Mouse (Mus musculus): ENCODE measurements around the gene Rgs6. TPM values are rescaled to one million over a fixed set of nuclear protein-coding genes. Genes with fewer than 3 reads are reported as not detected.

Gene Rgs6
- polyA plus RNA-seq, 1 experiment from 2014 or later = 1.0 TPM

DNA sequence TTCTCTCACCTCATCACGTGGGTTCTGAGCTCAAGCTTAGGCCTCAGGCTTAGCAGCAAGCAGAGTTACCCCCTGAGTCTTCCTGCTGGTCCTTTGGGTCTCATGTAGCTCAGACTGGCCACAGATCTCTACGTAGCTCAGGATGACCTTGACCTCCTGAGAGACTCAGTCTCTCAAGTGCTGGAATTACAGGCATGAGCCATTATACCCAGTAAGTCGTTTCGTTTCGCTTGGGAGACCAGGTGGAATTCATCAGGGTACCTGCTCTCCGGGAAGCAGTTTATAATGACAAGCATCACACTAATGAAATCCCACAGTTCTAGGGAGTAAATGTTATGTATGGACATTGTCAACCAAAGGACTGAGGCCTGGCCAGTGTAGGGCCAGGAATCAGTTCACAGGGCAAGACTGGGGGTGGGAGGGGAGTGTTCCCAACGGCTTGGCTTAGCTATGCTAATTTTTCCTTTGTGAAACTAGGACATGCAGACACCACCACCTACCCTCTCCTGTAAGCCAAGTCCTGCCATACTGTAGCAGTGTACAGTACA, 670 bp upstream of the Rgs6 start:
- 72% methylated on average over 7 of the region's 7 CpGs for WGBS
- Histone ChIP-seq H3K27ac (ENCODE audit: low read depth, low read length) (no peak overlapping the region), H3K4me1 (replicated peaks; ENCODE audit: control insufficient read depth, insufficient read depth, low read length) (no peaks in the 10 kb centered on the region), H3K4me2 (no peak overlapping the region), H3K4me3 (ENCODE audit: low read depth, low read length) (no peak overlapping the region), H3K27me3 (replicated peaks; ENCODE audit: control insufficient read depth, insufficient read depth, low read length) (no peaks in the 10 kb centered on the region), H3K9ac (ENCODE audit: low read depth, low read length) (no peak overlapping the region), H3K36me3 (ENCODE audit: control insufficient read depth, insufficient read depth, low read length) (no peaks in the 10 kb centered on the region), H3K9me3 (ENCODE audit: control insufficient read depth, low read length) (no peaks in the 10 kb centered on the region)
- no peak for ATAC-seq (replicated peaks; ENCODE audit: low FRiP score)
- no peak for DNase-seq (ENCODE audit: low spot score)

DNA sequence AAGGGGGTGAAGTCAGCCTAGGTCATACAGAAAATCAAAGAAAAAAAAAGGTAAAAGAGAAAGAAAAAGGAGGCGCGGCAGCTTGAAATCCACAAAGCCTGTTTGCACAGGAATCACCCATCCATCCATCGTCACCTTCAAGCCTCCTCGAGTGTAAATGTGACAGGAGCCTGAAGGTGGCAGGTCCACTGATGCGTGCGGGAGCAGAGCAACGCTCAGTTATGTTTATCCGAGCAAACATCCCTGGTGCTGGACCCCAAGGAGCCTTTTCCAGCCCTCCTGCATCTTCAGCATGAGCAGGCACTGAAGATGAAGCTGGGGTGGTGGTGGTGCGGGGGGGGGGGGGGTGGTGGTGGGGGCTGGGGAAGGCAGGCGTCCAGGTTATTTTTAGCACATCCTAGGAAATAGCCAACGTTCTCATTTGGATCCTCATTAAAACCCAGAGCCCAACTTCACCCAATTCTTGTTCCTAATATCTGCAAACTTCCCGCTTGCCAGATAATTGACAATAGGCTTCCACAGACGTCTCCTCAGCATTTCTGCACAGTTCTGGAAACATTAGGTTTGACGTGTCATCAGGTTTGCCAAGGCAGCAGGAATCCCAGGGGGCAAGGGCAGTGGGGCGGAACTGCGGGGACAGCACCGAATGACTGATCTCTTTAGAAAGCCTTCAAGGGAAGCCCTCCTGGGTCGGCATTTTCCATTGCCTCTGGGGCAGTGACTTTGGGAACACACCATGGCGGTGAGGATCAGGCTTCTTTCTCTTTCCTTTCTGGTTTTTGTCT, 946 bp downstream of the Rgs6 start:
- no peak overlapping the region for H3K4me2 ChIP-seq
- H3K27me3 ChIP-seq (replicated peaks; ENCODE audit: control insufficient read depth, insufficient read depth, low read length) = no peaks in the 10 kb centered on the region
- no peak overlapping the region for H3K4me3 ChIP-seq (ENCODE audit: low read depth, low read length)
- no peaks in the 10 kb centered on the region for H3K9me3 ChIP-seq (ENCODE audit: control insufficient read depth, low read length)
- no peak overlapping the region for H3K27ac ChIP-seq (ENCODE audit: low read depth, low read length)
- no peak for ATAC-seq (replicated peaks; ENCODE audit: low FRiP score)
- DNase-seq (ENCODE audit: low spot score) = no peak
- H3K4me1 ChIP-seq (replicated peaks; ENCODE audit: control insufficient read depth, insufficient read depth, low read length) = no peaks in the 10 kb centered on the region
- 39% methylated on average over 18 of the region's 19 CpGs for WGBS
- no peaks in the 10 kb centered on the region for H3K36me3 ChIP-seq (ENCODE audit: control insufficient read depth, insufficient read depth, low read length)
- H3K9ac ChIP-seq (ENCODE audit: low read depth, low read length) = no peak overlapping the region

DNA sequence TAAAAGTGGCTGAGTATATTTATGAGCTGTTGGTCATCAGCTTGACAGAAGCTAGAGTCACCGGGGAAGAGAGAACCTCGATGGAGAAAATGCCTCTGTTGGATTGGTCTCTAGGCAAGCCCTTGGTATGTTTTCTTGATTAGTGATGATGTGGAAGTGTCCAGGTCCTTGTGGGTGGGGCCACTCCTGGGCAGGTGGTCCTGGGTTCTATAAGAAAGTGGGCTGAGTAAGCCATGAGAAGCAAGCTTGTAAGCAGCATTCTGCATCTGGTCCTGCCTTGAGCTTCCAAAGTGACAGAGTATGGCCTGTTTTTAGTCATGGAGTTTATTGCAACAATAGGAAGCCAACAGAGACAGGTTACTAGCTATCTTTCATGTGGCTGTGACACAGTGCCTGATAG, 10.9 kb downstream of the Rgs6 start:
- Histone ChIP-seq H3K36me3 (ENCODE audit: control insufficient read depth, insufficient read depth, low read length) (no peaks in the 10 kb centered on the region), H3K9me3 (ENCODE audit: control insufficient read depth, low read length) (no peaks in the 10 kb centered on the region), H3K9ac (ENCODE audit: low read depth, low read length) (no peak overlapping the region), H3K4me1 (replicated peaks; ENCODE audit: control insufficient read depth, insufficient read depth, low read length) (no peaks in the 10 kb centered on the region), H3K4me3 (ENCODE audit: low read depth, low read length) (no peak overlapping the region), H3K27ac (ENCODE audit: low read depth, low read length) (no peak overlapping the region), H3K4me2 (no peak overlapping the region), H3K27me3 (replicated peaks; ENCODE audit: control insufficient read depth, insufficient read depth, low read length) (no peaks in the 10 kb centered on the region)
- no peak for DNase-seq (ENCODE audit: low spot score)
- whole genome bisulfite sequencing = 88% methylated on average over 2 of the region's 2 CpGs
- no peak for ATAC-seq (replicated peaks; ENCODE audit: low FRiP score)

DNA sequence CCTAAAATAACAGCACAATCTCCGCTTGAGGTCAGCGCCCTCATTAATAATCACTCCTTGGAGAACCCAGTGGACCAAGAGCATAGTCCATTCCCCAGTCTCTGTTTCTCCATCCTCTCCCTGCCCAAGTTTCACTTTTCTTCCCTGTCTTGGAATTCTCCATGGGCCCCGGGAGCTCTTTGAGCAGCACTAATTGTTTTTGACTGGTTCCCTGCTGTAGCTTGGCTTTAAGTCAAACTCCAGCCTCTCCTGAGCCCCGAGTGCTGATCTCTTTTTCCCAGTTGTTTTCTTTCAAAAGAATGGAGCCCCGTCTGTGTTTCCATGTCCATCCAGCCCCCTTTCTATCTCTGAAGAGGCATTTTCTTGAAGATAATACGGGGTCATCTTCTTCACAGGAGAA, 12.3 kb downstream of the Rgs6 start:
- DNase-seq (ENCODE audit: low spot score) (no peak), ATAC-seq (replicated peaks; ENCODE audit: low FRiP score) (no peak)
- H3K9me3 ChIP-seq (ENCODE audit: control insufficient read depth, low read length) = no peaks in the 10 kb centered on the region
- H3K4me2 ChIP-seq = no peak overlapping the region
- H3K27me3 ChIP-seq (replicated peaks; ENCODE audit: control insufficient read depth, insufficient read depth, low read length) = no peaks in the 10 kb centered on the region
- H3K9ac ChIP-seq (ENCODE audit: low read depth, low read length) = no peak overlapping the region
- 76% methylated on average over 6 of the region's 6 CpGs for WGBS
- no peak overlapping the region for H3K27ac ChIP-seq (ENCODE audit: low read depth, low read length)
- no peak overlapping the region for H3K4me3 ChIP-seq (ENCODE audit: low read depth, low read length)
- no peaks in the 10 kb centered on the region for H3K36me3 ChIP-seq (ENCODE audit: control insufficient read depth, insufficient read depth, low read length)
- no peaks in the 10 kb centered on the region for H3K4me1 ChIP-seq (replicated peaks; ENCODE audit: control insufficient read depth, insufficient read depth, low read length)

DNA sequence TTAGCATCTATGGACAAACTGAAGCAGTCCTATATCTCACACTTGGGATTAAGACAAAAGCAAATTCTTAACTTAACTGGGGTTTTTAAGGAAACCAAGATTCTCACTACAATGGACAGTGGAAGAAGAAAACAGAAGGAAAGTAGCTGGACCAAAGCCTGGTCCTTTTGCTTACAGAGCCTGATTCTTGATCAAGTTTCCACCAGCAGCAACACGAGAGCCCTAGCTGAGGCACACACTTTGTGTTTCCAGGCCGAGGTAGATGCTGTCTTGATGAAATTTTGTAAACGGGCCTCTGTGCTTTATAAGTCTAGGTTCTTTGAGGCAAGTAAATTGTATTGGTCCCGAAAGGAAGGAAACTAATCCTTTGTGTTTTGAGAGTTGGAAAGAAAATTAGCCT, 14.7 kb downstream of the Rgs6 start:
- no peaks in the 10 kb centered on the region for H3K9me3 ChIP-seq (ENCODE audit: control insufficient read depth, low read length)
- no peak overlapping the region for H3K9ac ChIP-seq (ENCODE audit: low read depth, low read length)
- no peak overlapping the region for H3K4me3 ChIP-seq (ENCODE audit: low read depth, low read length)
- no peak overlapping the region for H3K27ac ChIP-seq (ENCODE audit: low read depth, low read length)
- DNase-seq (ENCODE audit: low spot score) = no peak
- WGBS = 77% methylated on average over 4 of the region's 4 CpGs
- no peak for ATAC-seq (replicated peaks; ENCODE audit: low FRiP score)
- no peaks in the 10 kb centered on the region for H3K27me3 ChIP-seq (replicated peaks; ENCODE audit: control insufficient read depth, insufficient read depth, low read length)
- H3K4me2 ChIP-seq = no peak overlapping the region
- no peaks in the 10 kb centered on the region for H3K36me3 ChIP-seq (ENCODE audit: control insufficient read depth, insufficient read depth, low read length)
- H3K4me1 ChIP-seq (replicated peaks; ENCODE audit: control insufficient read depth, insufficient read depth, low read length) = no peaks in the 10 kb centered on the region

DNA sequence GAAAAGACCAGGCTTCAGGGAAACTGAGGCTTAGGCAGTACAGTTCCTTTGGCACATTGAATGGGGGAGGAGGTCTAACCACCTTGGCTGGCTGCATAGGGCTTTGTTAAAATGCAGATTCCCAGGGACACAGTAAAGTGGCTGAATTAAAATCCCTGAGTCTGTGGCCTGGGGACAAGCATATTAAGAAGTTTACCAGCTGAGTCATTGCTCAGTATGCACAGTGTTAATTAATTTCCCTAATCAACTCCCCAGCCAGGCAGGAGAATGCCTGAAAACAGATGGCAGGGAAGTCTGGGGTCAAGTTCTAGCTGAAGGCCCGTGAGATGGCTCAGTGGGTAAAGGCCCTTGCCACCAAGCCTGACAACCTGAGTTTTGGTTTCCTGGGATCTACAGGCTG, 15.2 kb downstream of the Rgs6 start:
- 69% methylated on average over 1 of the region's 1 CpGs for WGBS
- no peak overlapping the region for H3K4me2 ChIP-seq
- H3K27me3 ChIP-seq (replicated peaks; ENCODE audit: control insufficient read depth, insufficient read depth, low read length) = no peaks in the 10 kb centered on the region
- no peaks in the 10 kb centered on the region for H3K9me3 ChIP-seq (ENCODE audit: control insufficient read depth, low read length)
- no peaks in the 10 kb centered on the region for H3K4me1 ChIP-seq (replicated peaks; ENCODE audit: control insufficient read depth, insufficient read depth, low read length)
- DNase-seq (ENCODE audit: low spot score) (no peak), ATAC-seq (replicated peaks; ENCODE audit: low FRiP score) (no peak)
- no peak overlapping the region for H3K4me3 ChIP-seq (ENCODE audit: low read depth, low read length)
- H3K36me3 ChIP-seq (ENCODE audit: control insufficient read depth, insufficient read depth, low read length) = no peaks in the 10 kb centered on the region
- no peak overlapping the region for H3K9ac ChIP-seq (ENCODE audit: low read depth, low read length)
- no peak overlapping the region for H3K27ac ChIP-seq (ENCODE audit: low read depth, low read length)

DNA sequence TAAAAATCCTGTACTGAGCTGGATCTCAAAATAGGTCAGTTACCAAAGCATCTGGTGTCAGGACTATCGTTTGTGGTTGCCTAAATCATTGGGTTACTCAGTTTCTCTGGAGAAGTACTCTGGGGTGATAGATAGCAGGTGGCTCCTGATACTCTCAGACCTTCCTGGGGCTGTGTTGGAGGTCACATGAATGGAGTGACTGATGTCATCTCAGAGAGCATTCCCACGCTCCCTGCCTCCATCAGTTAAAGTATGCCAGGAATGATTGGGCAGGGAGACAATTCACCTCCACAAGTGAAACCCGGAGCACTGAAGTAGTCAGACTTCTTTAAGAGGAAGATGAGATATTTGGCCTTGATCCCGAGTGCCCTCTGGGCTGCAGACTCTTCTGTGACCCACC, 15.9 kb downstream of the Rgs6 start:
- Histone ChIP-seq H3K4me2 (no peak overlapping the region), H3K27ac (ENCODE audit: low read depth, low read length) (no peak overlapping the region), H3K27me3 (replicated peaks; ENCODE audit: control insufficient read depth, insufficient read depth, low read length) (no peaks in the 10 kb centered on the region), H3K36me3 (ENCODE audit: control insufficient read depth, insufficient read depth, low read length) (no peaks in the 10 kb centered on the region), H3K9me3 (ENCODE audit: control insufficient read depth, low read length) (no peaks in the 10 kb centered on the region), H3K4me3 (ENCODE audit: low read depth, low read length) (no peak overlapping the region), H3K4me1 (replicated peaks; ENCODE audit: control insufficient read depth, insufficient read depth, low read length) (no peaks in the 10 kb centered on the region), H3K9ac (ENCODE audit: low read depth, low read length) (no peak overlapping the region)
- DNase-seq (ENCODE audit: low spot score) (no peak), ATAC-seq (replicated peaks; ENCODE audit: low FRiP score) (no peak)
- 60% methylated on average over 4 of the region's 4 CpGs for WGBS

DNA sequence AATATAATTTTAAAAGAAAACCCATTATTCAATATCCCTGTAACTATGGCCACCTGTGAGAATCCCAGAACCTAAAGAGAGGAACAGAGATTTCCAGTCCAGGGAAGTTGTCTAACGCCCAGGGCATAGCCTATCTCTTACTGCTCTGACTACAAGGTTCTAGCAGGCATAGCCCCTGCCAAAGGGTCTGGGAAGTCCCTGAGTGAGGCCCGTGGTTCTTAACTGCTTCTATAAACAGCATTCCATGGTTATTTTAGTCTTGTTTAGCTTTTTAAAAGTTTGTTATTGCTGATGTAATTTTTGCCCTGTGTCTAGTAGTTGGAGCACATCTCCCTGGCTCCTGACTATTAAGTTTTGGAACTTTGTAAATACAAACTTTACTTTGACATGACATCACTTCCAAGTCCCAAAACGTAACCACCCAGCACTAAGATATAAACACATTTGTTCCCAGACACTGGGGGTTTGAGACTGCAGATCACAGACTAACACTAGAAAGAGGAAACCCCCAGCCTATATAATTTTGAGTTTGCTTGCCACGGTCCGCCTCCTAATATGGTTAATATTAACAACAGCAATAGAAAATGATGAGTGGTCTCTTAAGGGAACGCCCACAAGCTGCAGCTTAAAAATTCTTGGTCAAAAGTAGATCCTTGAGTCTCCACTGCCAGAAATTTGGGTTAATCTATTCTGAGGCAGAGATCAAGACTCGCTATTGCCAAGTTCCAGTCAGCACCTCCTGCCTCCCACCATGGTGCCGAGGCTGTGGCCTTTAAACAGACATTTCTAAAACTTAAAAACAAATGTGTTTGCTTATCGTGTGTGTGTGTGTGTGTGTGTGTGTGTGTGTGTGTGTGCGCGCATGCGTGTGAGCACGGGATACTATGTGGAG, 24.9 kb downstream of the Rgs6 start:
- Histone ChIP-seq H3K9ac (ENCODE audit: low read depth, low read length) (no peak overlapping the region), H3K27ac (ENCODE audit: low read depth, low read length) (no peak overlapping the region), H3K36me3 (ENCODE audit: control insufficient read depth, insufficient read depth, low read length) (no peaks in the 10 kb centered on the region), H3K27me3 (replicated peaks; ENCODE audit: control insufficient read depth, insufficient read depth, low read length) (peaks cover 29% of the 10 kb centered on the region), H3K4me1 (replicated peaks; ENCODE audit: control insufficient read depth, insufficient read depth, low read length) (no peaks in the 10 kb centered on the region; the same call in 1 of the 2 replicates), H3K4me3 (ENCODE audit: low read depth, low read length) (no peak overlapping the region), H3K9me3 (ENCODE audit: control insufficient read depth, low read length) (no peaks in the 10 kb centered on the region), H3K4me2 (no peak overlapping the region)
- 82% methylated on average over 13 of the region's 13 CpGs for WGBS
- ATAC-seq (replicated peaks; ENCODE audit: low FRiP score) (no peak), DNase-seq (ENCODE audit: low spot score) (no peak)

Data from liver, embryonic 11.5 days (tissue).